Mouse (Mus musculus) ES-E14 (cell line): ENCODE measurements around the gene Rgma. TPM values are rescaled to one million over a fixed set of nuclear protein-coding genes. Genes with fewer than 3 reads are reported as not detected.

Experiments
- DNase-seq: peaks from one replicate; pipeline ENCODE4 v3.0.0-alpha.2; 2013; ENCODE audit warnings: low read depth, low spot score
- H3K27ac ChIP-seq: 2 replicates; pipeline ENCODE4 v1.5.1; 2012; ENCODE audit warnings: low read depth, mild to moderate bottlenecking, low read length, moderate library complexity, mixed read lengths; ENCODE audit not compliant: poor library complexity, insufficient read depth, severe bottlenecking
- H3K36me3 ChIP-seq: 2 replicates; pipeline ENCODE4 v1.6.1; 2012; ENCODE audit warnings: mild to moderate bottlenecking, low read length, moderate library complexity, mixed read lengths; ENCODE audit not compliant: control insufficient read depth, poor library complexity, insufficient read depth, severe bottlenecking
- H3K4me1 ChIP-seq, 2 experiments: fragments of 150-350 bp in 1 of 2; sonication (generic) in 1 of 2; 2 replicates each; pipeline ENCODE4 v1.6.1; 2012; ENCODE audit warnings: low read length in 2 of 2, mild to moderate bottlenecking in 1 of 2, mixed read lengths in 1 of 2; ENCODE audit not compliant: control insufficient read depth in 2 of 2, insufficient read depth in 2 of 2, poor library complexity in 1 of 2
- H3K4me3 ChIP-seq, 2 experiments: fragments of 150-350 bp in 1 of 2; sonication (generic) in 1 of 2; 2 replicates each; pipeline ENCODE4 v1.5.1; 2012; ENCODE audit warnings: low read length in 2 of 2, low read depth in 1 of 2, mild to moderate bottlenecking in 1 of 2, mixed read lengths in 1 of 2; ENCODE audit not compliant: insufficient read depth in 1 of 2, poor library complexity in 1 of 2, severe bottlenecking in 1 of 2
- H3K9ac ChIP-seq: 2 replicates; pipeline ENCODE4 v1.6.1; 2012; ENCODE audit warnings: low read depth, mild to moderate bottlenecking, low read length, mixed read lengths; ENCODE audit not compliant: poor library complexity, insufficient read depth, severe bottlenecking
- H3K9me3 ChIP-seq: fragments of 150-350 bp; sonication (generic); 2 replicates; pipeline ENCODE4 v1.6.1; 2012; ENCODE audit warnings: low read depth, mild to moderate bottlenecking, low read length; ENCODE audit not compliant: control insufficient read depth, insufficient read depth
- CHD2 ChIP-seq: IDR thresholded peaks from 2 replicates; pipeline ENCODE4 v1.6.1; 2014; ENCODE audit warnings: mild to moderate bottlenecking, low read depth, low read length, inconsistent platforms
- HCFC1 ChIP-seq: IDR thresholded peaks from 2 replicates; pipeline ENCODE4 v1.6.1; 2012; ENCODE audit warnings: low read length, inconsistent platforms, borderline replicate concordance; ENCODE audit not compliant: insufficient read depth
- MAFK ChIP-seq: IDR thresholded peaks from 2 replicates; pipeline ENCODE4 v1.6.1; 2014; ENCODE audit warnings: mild to moderate bottlenecking, low read depth, low read length, inconsistent platforms; ENCODE audit not compliant: insufficient read depth
- ZC3H11A ChIP-seq: IDR thresholded peaks from 2 replicates; pipeline ENCODE4 v1.6.1; 2012; ENCODE audit warnings: low read depth, mild to moderate bottlenecking, inconsistent platforms, low read length, borderline replicate concordance
- ZNF384 ChIP-seq: IDR thresholded peaks from 2 replicates; pipeline ENCODE4 v1.6.1; 2012; ENCODE audit warnings: low read depth, low read length, inconsistent platforms
- in situ Hi-C, 2 experiments: fragments of 600-800 bp; cut with MboI; formaldehyde crosslinking; loops; one replicate each; pipeline ENCODE4 v1.15.1; 2025; ENCODE audit warnings: low sequenced_read_pairs in 2 of 2, inconsistent platforms in 1 of 2; ENCODE audit not compliant: unreplicated experiment in 2 of 2
- total RNA-seq: library from RNA; depleted of rRNA; stranded (reverse); fragments of 300-350 nt; gene quantifications from 2 replicates; pipeline ENCODE4 v1.2.3, GENCODE M21; 2012

The Rgma gene
- total RNA-seq, 1 experiment, result 3.7 TPM

DNA sequence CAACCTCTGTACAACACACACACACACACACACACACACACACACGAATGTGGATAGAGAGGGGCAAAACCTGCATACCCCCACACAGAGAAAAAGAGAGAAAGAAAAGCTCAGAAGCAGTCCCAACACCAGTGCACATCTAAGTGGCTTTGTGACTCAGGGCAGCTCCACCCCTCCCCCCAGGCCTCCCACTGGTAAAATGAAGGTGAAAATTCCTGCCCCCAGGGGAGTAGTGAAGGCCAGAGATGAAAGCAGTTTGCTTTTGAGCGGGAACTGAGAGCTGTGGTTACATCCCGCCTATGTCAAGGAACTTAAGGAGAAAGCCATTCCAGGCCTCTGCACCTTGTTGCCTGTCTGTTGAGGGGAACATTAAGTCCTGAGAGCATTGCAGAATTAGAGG is 28.2 kb downstream of the Rgma start:
- H3K4me3 ChIP-seq, result no peak overlapping the region
- H3K9ac ChIP-seq, result no peak overlapping the region
- H3K36me3 ChIP-seq, result no peaks in the 10 kb centered on the region
- H3K4me1 ChIP-seq, result peaks cover 0 to 8% of the 10 kb centered on the region in 2 experiments; a peak in 2 of 4 replicates
- TF ChIP-seq CHD2, result no peak
- no peak for TF ChIP-seq HCFC1
- no peak for TF ChIP-seq ZC3H11A
- no peak for TF ChIP-seq MAFK
- no peak for TF ChIP-seq ZNF384
- no peak overlapping the region for H3K27ac ChIP-seq
- peak; percentile 77 for DNase-seq
- in situ Hi-C loops, result loop anchor here in 1 of 2 experiments (25.0 kb wide), 1 partner anchor 991 kb away; no protein-coding TSS in a partner anchor
- H3K9me3 ChIP-seq, result no peaks in the 10 kb centered on the region

DNA sequence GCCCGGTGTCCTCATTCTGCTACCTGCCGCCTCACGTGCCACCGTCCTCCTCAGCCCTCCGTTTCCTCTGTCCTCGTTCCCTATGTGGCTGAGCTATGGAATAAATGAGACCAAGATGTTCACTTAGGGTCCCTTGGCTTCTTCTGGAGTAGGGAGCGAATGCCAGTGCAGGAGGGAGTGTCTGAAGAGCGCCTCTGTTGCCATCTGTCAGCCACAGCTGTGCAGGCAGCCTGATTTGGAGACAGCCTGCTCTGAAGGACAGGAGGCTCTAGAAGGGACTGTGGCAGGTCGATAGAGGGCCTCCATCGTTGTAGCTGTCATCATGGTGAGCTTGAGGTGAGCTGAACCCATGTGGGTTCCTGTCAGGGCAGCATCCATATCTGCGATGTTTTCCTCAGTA is 30.2 kb downstream of the Rgma start:
- TF ChIP-seq ZNF384 (no peak), MAFK (no peak), ZC3H11A (no peak), CHD2 (no peak), HCFC1 (no peak)
- peaks cover 0 to 2% of the 10 kb centered on the region in 2 experiments; a peak in 1 of 4 replicates for H3K4me1 ChIP-seq
- H3K4me3 ChIP-seq, result no peak overlapping the region
- H3K27ac ChIP-seq, result no peak overlapping the region
- H3K9ac ChIP-seq, result no peak overlapping the region
- DNase-seq, result no peak
- in situ Hi-C loops, result loop anchor here in 1 of 2 experiments (25.0 kb wide), 1 partner anchor 993 kb away; no protein-coding TSS in a partner anchor
- H3K9me3 ChIP-seq, result no peaks in the 10 kb centered on the region
- H3K36me3 ChIP-seq, result no peaks in the 10 kb centered on the region; the same call in 1 of the 2 replicates

- in situ Hi-C loops, result loop anchor here in 1 of 2 experiments (25.0 kb wide), 1 partner anchor 999 kb away; no protein-coding TSS in a partner anchor
- Histone ChIP-seq H3K4me1 (peaks cover 0 to 7% of the 10 kb centered on the region in 2 experiments; a peak in 1 of 4 replicates), H3K4me3 (no peak overlapping the region), H3K9me3 (no peaks in the 10 kb centered on the region), H3K27ac (no peak overlapping the region), H3K9ac (no peak overlapping the region), H3K36me3 (no peaks in the 10 kb centered on the region; the same call in 1 of the 2 replicates)
- no peak for DNase-seq
- TF ChIP-seq ZC3H11A (no peak), HCFC1 (no peak), CHD2 (no peak), MAFK (no peak), ZNF384 (no peak)
Observed at GRCm38 (mm10) chr7:73411523-73411922, 36.2 kb downstream of the Rgma start.

DNA sequence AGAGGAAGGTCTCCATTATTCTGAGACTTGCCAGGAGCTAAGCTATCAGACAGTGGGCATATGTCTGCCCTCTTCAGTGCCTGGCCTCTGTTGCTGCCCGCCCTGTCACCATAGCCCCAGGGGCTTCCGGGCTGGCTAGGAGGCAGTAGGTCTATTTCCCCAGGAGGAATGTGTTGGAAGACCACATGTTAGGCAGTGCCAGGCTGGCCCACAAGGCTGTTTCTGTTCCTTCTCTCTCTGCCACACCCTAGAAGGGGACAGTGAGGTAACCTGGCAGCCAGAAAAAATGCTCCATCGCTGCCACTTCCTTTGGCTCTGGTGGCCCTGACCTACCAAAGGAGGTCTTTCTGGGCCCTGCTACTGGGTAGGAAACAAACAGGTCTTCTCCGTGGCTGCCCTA is 36.7 kb downstream of the Rgma start:
- H3K4me3 ChIP-seq, result no peak overlapping the region
- no peak overlapping the region for H3K27ac ChIP-seq
- DNase-seq, result no peak
- H3K9me3 ChIP-seq, result no peaks in the 10 kb centered on the region
- H3K9ac ChIP-seq, result no peak overlapping the region
- TF ChIP-seq CHD2, result no peak
- in situ Hi-C loops, result loop anchor here in 1 of 2 experiments (25.0 kb wide), 1 partner anchor 1000 kb away; no protein-coding TSS in a partner anchor
- H3K36me3 ChIP-seq, result no peaks in the 10 kb centered on the region; the same call in 1 of the 2 replicates
- peaks cover under 1 to 7% of the 10 kb centered on the region in 2 experiments; a peak in 1 of 4 replicates for H3K4me1 ChIP-seq

- no peaks in the 10 kb centered on the region for H3K9me3 ChIP-seq
- H3K4me1 ChIP-seq, result peaks cover 1 to 7% of the 10 kb centered on the region in 2 experiments; a peak in 1 of 4 replicates
- no peak overlapping the region for H3K27ac ChIP-seq
- H3K36me3 ChIP-seq, result no peaks in the 10 kb centered on the region; the same call in 1 of the 2 replicates
- no peak for DNase-seq
- in situ Hi-C loops, result loop anchor here in 1 of 2 experiments (25.0 kb wide), 1 partner anchor 1000 kb away; no protein-coding TSS in a partner anchor
- TF ChIP-seq ZNF384 (no peak), ZC3H11A (no peak), HCFC1 (no peak), CHD2 (no peak), MAFK (no peak)
- H3K9ac ChIP-seq, result no peak overlapping the region
- no peak overlapping the region for H3K4me3 ChIP-seq
Observed at GRCm38 (mm10) chr7:73412419-73412818, 37.1 kb downstream of the Rgma start.
